Mouse (Mus musculus) ZHBTc4 (cell line): ENCODE measurements at regions not wholly inside any gene's neighbourhood (a gene's known extent, or its start where the extent isn't known, plus 50 kb on each side); places are given as distances from the start of the nearest gene placed in this dataset.

Experiments
- DNase-seq: peaks from one replicate; pipeline ENCODE4 v3.0.0-alpha.2; 2011; ENCODE audit warnings: low read depth, low spot score

- DNase-seq = no peak
Observed at GRCm38 (mm10) chr5:46278190-46278589, 420.8 kb upstream of the Lcorl start.

GRCm38 (mm10) chr5:46256730-46257129, 399.3 kb upstream of the Lcorl start:
- no peak for DNase-seq

- no peak for DNase-seq
Observed at GRCm38 (mm10) chr5:46253940-46254339, 396.5 kb upstream of the Lcorl start.

GRCm38 (mm10) chr5:46235364-46236067, 378.1 kb upstream of the Lcorl start:
- no peak for DNase-seq

GRCm38 (mm10) chr5:46232780-46233179, 375.4 kb upstream of the Lcorl start:
- no peak for DNase-seq

GRCm38 (mm10) chr5:46228667-46229066, 371.3 kb upstream of the Lcorl start:
- DNase-seq = no peak

GRCm38 (mm10) chr5:46212845-46213468, 355.5 kb upstream of the Lcorl start:
- DNase-seq = no peak

- DNase-seq = no peak
Observed at GRCm38 (mm10) chr5:46209076-46209475, 351.7 kb upstream of the Lcorl start.

- DNase-seq = no peak
Observed at GRCm38 (mm10) chr5:46203744-46204143, 346.3 kb upstream of the Lcorl start.

- DNase-seq = no peak
Observed at GRCm38 (mm10) chr5:46202457-46202772, 345.0 kb upstream of the Lcorl start.

- DNase-seq = no peak
Observed at GRCm38 (mm10) chr5:46201639-46202456, 344.4 kb upstream of the Lcorl start.

GRCm38 (mm10) chr5:46186908-46187307, 329.5 kb upstream of the Lcorl start:
- no peak for DNase-seq

- DNase-seq = no peak
Observed at GRCm38 (mm10) chr5:46182157-46182556, 324.7 kb upstream of the Lcorl start.

- DNase-seq = peak; percentile 49
Observed at GRCm38 (mm10) chr5:46172315-46172714, 314.9 kb upstream of the Lcorl start.

GRCm38 (mm10) chr5:46160774-46161173, 303.4 kb upstream of the Lcorl start:
- DNase-seq = no peak

- DNase-seq = no peak
Observed at GRCm38 (mm10) chr5:46151973-46152372, 294.6 kb upstream of the Lcorl start.

GRCm38 (mm10) chr5:46150825-46151224, 293.4 kb upstream of the Lcorl start:
- DNase-seq = no peak

GRCm38 (mm10) chr5:46149851-46150615, 292.6 kb upstream of the Lcorl start:
- DNase-seq = no peak

- no peak for DNase-seq
Observed at GRCm38 (mm10) chr5:46139024-46139423, 281.6 kb upstream of the Lcorl start.

GRCm38 (mm10) chr5:46137695-46138094, 280.3 kb upstream of the Lcorl start:
- DNase-seq = no peak

GRCm38 (mm10) chr5:46108020-46108419, 250.6 kb upstream of the Lcorl start:
- no peak for DNase-seq

- no peak for DNase-seq
Observed at GRCm38 (mm10) chr5:46103350-46103749, 245.9 kb upstream of the Lcorl start.
